Mouse (Mus musculus): ENCODE results near the gene Mst1r. TPM values are rescaled to one million over a fixed set of nuclear protein-coding genes. Genes with fewer than 3 reads are reported as not detected.

The Mst1r gene
- polyA plus RNA-seq, 1 experiment from 2014 or later: 0.38 TPM

- ATAC-seq (peak; percentile 72), DNase-seq (no peak)
- TF ChIP-seq EP300 (IDR thresholded peaks at IDR 0.05; ENCODE audit: low read depth): no peak
- no peak for TF ChIP-seq CTCF (IDR thresholded peaks at IDR 0.05; ENCODE audit: low read depth)
- Histone ChIP-seq H3K9ac (replicated peaks) (no peak overlapping the region), H3K27me3 (ENCODE audit: insufficient read depth, low read length) (no peaks in the 10 kb centered on the region), H3K4me3 (ENCODE audit: low read depth, low read length) (no peak overlapping the region), H3K9me3 (ENCODE audit: low read length) (no peaks in the 10 kb centered on the region), H3K4me2 (ENCODE audit: low read depth, low read length) (no peak overlapping the region), H3K36me3 (replicated peaks; ENCODE audit: insufficient read depth, low read length) (peaks cover 12% of the 10 kb centered on the region; the same call in 1 of the 2 replicates), H3K4me1 (ENCODE audit: insufficient read depth) (peaks cover 5% of the 10 kb centered on the region; the same call in 1 of the 2 replicates), H3K27ac (ENCODE audit: low read depth) (no peak overlapping the region)
- 81% methylated on average over 6 of the region's 6 CpGs for WGBS (ENCODE audit: insufficient replicate concordance)
These were observed 49.1 kb downstream of the Mst1r start for GRCm38 (mm10) chr9:107955613-107956289.

- Histone ChIP-seq H3K4me1 (ENCODE audit: insufficient read depth) (no peaks in the 10 kb centered on the region), H3K36me3 (replicated peaks; ENCODE audit: insufficient read depth, low read length) (peaks cover 22% of the 10 kb centered on the region; the same call in 1 of the 2 replicates), H3K9me3 (ENCODE audit: low read length) (no peaks in the 10 kb centered on the region), H3K27me3 (ENCODE audit: insufficient read depth, low read length) (no peaks in the 10 kb centered on the region), H3K4me3 (ENCODE audit: low read depth, low read length) (no peak overlapping the region), H3K27ac (ENCODE audit: low read depth) (no peak overlapping the region), H3K9ac (replicated peaks) (no peak overlapping the region), H3K4me2 (ENCODE audit: low read depth, low read length) (no peak overlapping the region)
- DNase-seq (no peak), ATAC-seq (no peak)
- 66% methylated on average over 6 of the region's 6 CpGs for WGBS (ENCODE audit: insufficient replicate concordance)
- TF ChIP-seq EP300 (IDR thresholded peaks at IDR 0.05; ENCODE audit: low read depth): no peak
- TF ChIP-seq CTCF (IDR thresholded peaks at IDR 0.05; ENCODE audit: low read depth): no peak
These were observed 50.5 kb downstream of the Mst1r start for GRCm38 (mm10) chr9:107957141-107957540.

GRCm38 (mm10) chr9:107959896-107960295 is 53.2 kb downstream of the Mst1r start:
- Histone ChIP-seq H3K4me1 (ENCODE audit: insufficient read depth) (no peaks in the 10 kb centered on the region), H3K27ac (ENCODE audit: low read depth) (no peak overlapping the region), H3K4me2 (ENCODE audit: low read depth, low read length) (no peak overlapping the region), H3K36me3 (replicated peaks; ENCODE audit: insufficient read depth, low read length) (peaks cover 30% of the 10 kb centered on the region), H3K4me3 (ENCODE audit: low read depth, low read length) (no peak overlapping the region), H3K9me3 (ENCODE audit: low read length) (no peaks in the 10 kb centered on the region), H3K9ac (replicated peaks) (no peak overlapping the region), H3K27me3 (ENCODE audit: insufficient read depth, low read length) (no peaks in the 10 kb centered on the region)
- DNase-seq (no peak), ATAC-seq (no peak)
- TF ChIP-seq EP300 (IDR thresholded peaks at IDR 0.05; ENCODE audit: low read depth) (no peak), CTCF (IDR thresholded peaks at IDR 0.05; ENCODE audit: low read depth) (no peak)
- 72% methylated on average over 6 of the region's 6 CpGs for WGBS (ENCODE audit: insufficient replicate concordance)

GRCm38 (mm10) chr9:107960928-107961327 is 54.3 kb downstream of the Mst1r start:
- Histone ChIP-seq H3K4me2 (ENCODE audit: low read depth, low read length) (no peak overlapping the region), H3K4me3 (ENCODE audit: low read depth, low read length) (no peak overlapping the region), H3K9me3 (ENCODE audit: low read length) (no peaks in the 10 kb centered on the region), H3K36me3 (replicated peaks; ENCODE audit: insufficient read depth, low read length) (peaks cover 30% of the 10 kb centered on the region), H3K27ac (ENCODE audit: low read depth) (no peak overlapping the region), H3K9ac (replicated peaks) (no peak overlapping the region), H3K4me1 (ENCODE audit: insufficient read depth) (no peaks in the 10 kb centered on the region), H3K27me3 (ENCODE audit: insufficient read depth, low read length) (no peaks in the 10 kb centered on the region)
- DNase-seq (no peak), ATAC-seq (no peak)
- TF ChIP-seq EP300 (IDR thresholded peaks at IDR 0.05; ENCODE audit: low read depth): no peak
- peak; percentile 54 for TF ChIP-seq CTCF (IDR thresholded peaks at IDR 0.05; ENCODE audit: low read depth)
- whole genome bisulfite sequencing (ENCODE audit: insufficient replicate concordance): 69% methylated on average over 4 of the region's 4 CpGs

- ATAC-seq: no peak
- WGBS (ENCODE audit: insufficient replicate concordance): 90% methylated on average over 10 of the region's 10 CpGs
These were observed 54.7 kb downstream of the Mst1r start for GRCm38 (mm10) chr9:107961351-107961762.

GRCm38 (mm10) chr9:107961881-107962280 is 55.2 kb downstream of the Mst1r start:
- ATAC-seq: no peak
- H3K4me1 ChIP-seq (ENCODE audit: insufficient read depth): no peaks in the 10 kb centered on the region
- WGBS (ENCODE audit: insufficient replicate concordance): 49% methylated on average over 5 of the region's 5 CpGs
- no peak overlapping the region for H3K9ac ChIP-seq (replicated peaks)
- TF ChIP-seq CTCF (IDR thresholded peaks at IDR 0.05; ENCODE audit: low read depth) (peak; percentile 50), EP300 (IDR thresholded peaks at IDR 0.05; ENCODE audit: low read depth) (no peak)
- DNase-seq: no peak
- H3K4me3 ChIP-seq (ENCODE audit: low read depth, low read length): no peak overlapping the region
- no peaks in the 10 kb centered on the region for H3K27me3 ChIP-seq (ENCODE audit: insufficient read depth, low read length)
- H3K4me2 ChIP-seq (ENCODE audit: low read depth, low read length): no peak overlapping the region
- H3K36me3 ChIP-seq (replicated peaks; ENCODE audit: insufficient read depth, low read length): peaks cover 26% of the 10 kb centered on the region
- H3K27ac ChIP-seq (ENCODE audit: low read depth): no peak overlapping the region
- H3K9me3 ChIP-seq (ENCODE audit: low read length): no peaks in the 10 kb centered on the region

More at GRCm38 (mm10) chr9:107961351-107961762, 54.7 kb downstream of the Mst1r start:
- TF ChIP-seq CTCF (IDR thresholded peaks at IDR 0.05; ENCODE audit: low read depth) (no peak), EP300 (IDR thresholded peaks at IDR 0.05; ENCODE audit: low read depth) (no peak)
- no peak for DNase-seq
- Histone ChIP-seq H3K9me3 (ENCODE audit: low read length) (no peaks in the 10 kb centered on the region), H3K36me3 (replicated peaks; ENCODE audit: insufficient read depth, low read length) (peaks cover 26% of the 10 kb centered on the region), H3K4me1 (ENCODE audit: insufficient read depth) (no peaks in the 10 kb centered on the region), H3K4me2 (ENCODE audit: low read depth, low read length) (no peak overlapping the region), H3K4me3 (ENCODE audit: low read depth, low read length) (no peak overlapping the region), H3K27ac (ENCODE audit: low read depth) (no peak overlapping the region), H3K9ac (replicated peaks) (no peak overlapping the region), H3K27me3 (ENCODE audit: insufficient read depth, low read length) (no peaks in the 10 kb centered on the region)
